Mouse (Mus musculus) cerebellum, adult 2 months (tissue): ENCODE results near the gene Dip2a.

ENCODE experiments used
- CTCF ChIP-seq: fragments of 200-500 bp; IDR thresholded peaks from 2 replicates; pipeline ENCODE4 v1.5.1; 2011; ENCODE audit warnings: low read depth, mild to moderate bottlenecking, control low read depth, low read length, moderate library complexity, borderline replicate concordance; ENCODE audit not compliant: insufficient read depth
- POLR2A ChIP-seq: fragments of 200-500 bp; IDR thresholded peaks from 2 replicates; pipeline ENCODE4 v1.6.1; 2011; ENCODE audit warnings: low read length, control low read depth, borderline replicate concordance; ENCODE audit not compliant: insufficient read depth

- TF ChIP-seq CTCF (no peak), POLR2A (no peak)
These were observed 55.0 kb downstream of the Dip2a start for GRCm38 (mm10) chr10:76289936-76290671.
